Mouse (Mus musculus): ENCODE measurements around the gene Fxyd3. TPM values are rescaled to one million over a fixed set of nuclear protein-coding genes. Genes with fewer than 3 reads are reported as not detected.

The Fxyd3 gene
- total RNA-seq, 1 experiment from 2014 or later: not detected

- no peak for ATAC-seq (replicated peaks; ENCODE audit: insufficient number of reproducible peaks, low FRiP score, low TSS enrichment, poor library complexity, severe bottlenecking)
Measured at GRCm38 (mm10) chr7:31054661-31055320, 21.7 kb downstream of the Fxyd3 start.

GRCm38 (mm10) chr7:31053882-31054447, 22.5 kb downstream of the Fxyd3 start:
- ATAC-seq (replicated peaks; ENCODE audit: insufficient number of reproducible peaks, low FRiP score, low TSS enrichment, poor library complexity, severe bottlenecking): no peak

GRCm38 (mm10) chr7:31052636-31053434, 23.7 kb downstream of the Fxyd3 start:
- no peak for ATAC-seq (replicated peaks; ENCODE audit: insufficient number of reproducible peaks, low FRiP score, low TSS enrichment, poor library complexity, severe bottlenecking)

GRCm38 (mm10) chr7:31052251-31052635, 24.3 kb downstream of the Fxyd3 start:
- no peak for ATAC-seq (replicated peaks; ENCODE audit: insufficient number of reproducible peaks, low FRiP score, low TSS enrichment, poor library complexity, severe bottlenecking)

- ATAC-seq (replicated peaks; ENCODE audit: insufficient number of reproducible peaks, low FRiP score, low TSS enrichment, poor library complexity, severe bottlenecking): no peak
Measured at GRCm38 (mm10) chr7:31051321-31052021, 25.0 kb downstream of the Fxyd3 start, which contains the start of gene Fxyd7. Fxyd7 (minus strand) TSS chr7:31051467.

- no peak for ATAC-seq (replicated peaks; ENCODE audit: insufficient number of reproducible peaks, low FRiP score, low TSS enrichment, poor library complexity, severe bottlenecking)
Measured at GRCm38 (mm10) chr7:31050921-31051320, 25.6 kb downstream of the Fxyd3 start.

GRCm38 (mm10) chr7:31050487-31050886, 26.0 kb downstream of the Fxyd3 start:
- ATAC-seq (replicated peaks; ENCODE audit: insufficient number of reproducible peaks, low FRiP score, low TSS enrichment, poor library complexity, severe bottlenecking): no peak

GRCm38 (mm10) chr7:31049846-31050281, 26.6 kb downstream of the Fxyd3 start:
- ATAC-seq (replicated peaks; ENCODE audit: insufficient number of reproducible peaks, low FRiP score, low TSS enrichment, poor library complexity, severe bottlenecking): no peak

GRCm38 (mm10) chr7:31049135-31049845, 27.2 kb downstream of the Fxyd3 start:
- ATAC-seq (replicated peaks; ENCODE audit: insufficient number of reproducible peaks, low FRiP score, low TSS enrichment, poor library complexity, severe bottlenecking): no peak

- no peak for ATAC-seq (replicated peaks; ENCODE audit: insufficient number of reproducible peaks, low FRiP score, low TSS enrichment, poor library complexity, severe bottlenecking)
Measured at GRCm38 (mm10) chr7:31042431-31042910, 34.0 kb downstream of the Fxyd3 start, which contains the start of gene Fxyd5. Fxyd5 (minus strand) TSS chr7:31042481.

- peak; percentile 72 for ATAC-seq (replicated peaks; ENCODE audit: insufficient number of reproducible peaks, low FRiP score, low TSS enrichment, poor library complexity, severe bottlenecking)
Measured at GRCm38 (mm10) chr7:31041662-31042315, 34.7 kb downstream of the Fxyd3 start.

- ATAC-seq (replicated peaks; ENCODE audit: insufficient number of reproducible peaks, low FRiP score, low TSS enrichment, poor library complexity, severe bottlenecking): 0 out of 2 replicates have a peak, but pooled peaks have one; percentile 1
Measured at GRCm38 (mm10) chr7:31041023-31041407, 35.5 kb downstream of the Fxyd3 start.

- ATAC-seq (replicated peaks; ENCODE audit: insufficient number of reproducible peaks, low FRiP score, low TSS enrichment, poor library complexity, severe bottlenecking): no peak
Measured at GRCm38 (mm10) chr7:31040281-31041022, 36.1 kb downstream of the Fxyd3 start.

GRCm38 (mm10) chr7:31039011-31039410, 37.5 kb downstream of the Fxyd3 start:
- ATAC-seq (replicated peaks; ENCODE audit: insufficient number of reproducible peaks, low FRiP score, low TSS enrichment, poor library complexity, severe bottlenecking): no peak

GRCm38 (mm10) chr7:31037675-31038074, 38.8 kb downstream of the Fxyd3 start:
- ATAC-seq (replicated peaks; ENCODE audit: insufficient number of reproducible peaks, low FRiP score, low TSS enrichment, poor library complexity, severe bottlenecking): no peak

GRCm38 (mm10) chr7:31036917-31037316, 39.6 kb downstream of the Fxyd3 start:
- no peak; the same call in 1 of the 2 replicates for ATAC-seq (replicated peaks; ENCODE audit: insufficient number of reproducible peaks, low FRiP score, low TSS enrichment, poor library complexity, severe bottlenecking)

GRCm38 (mm10) chr7:31035291-31035690, 41.2 kb downstream of the Fxyd3 start:
- ATAC-seq (replicated peaks; ENCODE audit: insufficient number of reproducible peaks, low FRiP score, low TSS enrichment, poor library complexity, severe bottlenecking): no peak

All from monocyte, adult 5-6 weeks (primary cell).